Mouse (Mus musculus) kidney, embryonic 14.5 days (tissue): ENCODE data around the gene Tmem236. TPM values are rescaled to one million over a fixed set of nuclear protein-coding genes. Genes with fewer than 3 reads are reported as not detected.

ENCODE experiments used
- ATAC-seq: fragments of 200-750 bp; cut with Nextera tagmentation; 2 replicates; pipeline ENCODE4 v1.8.0; 2017; ENCODE audit warnings: moderate number of reproducible peaks, mild to moderate bottlenecking, moderate TSS enrichment, moderate library complexity; ENCODE audit not compliant: low FRiP score, low TSS enrichment
- H3K27ac ChIP-seq: fragments of 300-500 bp; sonication (generic); 2 replicates; pipeline ENCODE4 v1.5.1; 2014; ENCODE audit warnings: low read depth, mild to moderate bottlenecking, low read length, moderate library complexity, mixed read lengths
- H3K27me3 ChIP-seq: fragments of 300-500 bp; sonication (generic); 2 replicates; pipeline ENCODE4 v1.6.1; 2014; ENCODE audit warnings: mild to moderate bottlenecking, low read length; ENCODE audit not compliant: control insufficient read depth, insufficient read depth
- H3K36me3 ChIP-seq: fragments of 300-500 bp; sonication (generic); 2 replicates; pipeline ENCODE4 v1.6.1; 2014; ENCODE audit warnings: low read length, mixed read lengths; ENCODE audit not compliant: control insufficient read depth, insufficient read depth
- H3K4me1 ChIP-seq: fragments of 300-500 bp; sonication (generic); 2 replicates; pipeline ENCODE4 v1.6.1; 2014; ENCODE audit warnings: low read length, mixed read lengths; ENCODE audit not compliant: control insufficient read depth, insufficient read depth
- H3K4me2 ChIP-seq: fragments of 300-500 bp; sonication (generic); replicated peaks from 2 replicates; pipeline ENCODE4 v1.6.1; 2014; ENCODE audit warnings: low read depth, mild to moderate bottlenecking, low read length
- H3K4me3 ChIP-seq: fragments of 300-500 bp; sonication (generic); 2 replicates; pipeline ENCODE4 v1.5.1; 2014; ENCODE audit warnings: mild to moderate bottlenecking, low read length
- H3K9ac ChIP-seq: fragments of 300-500 bp; sonication (generic); 2 replicates; pipeline ENCODE4 v1.6.1; 2014; ENCODE audit warnings: low read depth, mild to moderate bottlenecking, low read length, moderate library complexity
- H3K9me3 ChIP-seq: fragments of 300-500 bp; sonication (generic); 2 replicates; pipeline ENCODE4 v1.6.1; 2016; ENCODE audit warnings: low read length; ENCODE audit not compliant: control insufficient read depth
- WGBS: fragments of 180-500 bp; shearing (Covaris S2); extraction: QIAGEN DNeasy Blood & Tissue Kit; methylation state at CpG from one replicate; pipeline ENCODE4 v1.1.7; 2014; 5-methylcytosine and 5-hydroxymethylcytosine counted together
- polyA plus RNA-seq: library from polyadenylated mRNA; unstranded; fragments of >200 nt; fragmentation: Nextera tagmentation; extraction: Ambion mirVana; gene quantifications from 2 replicates; pipeline ENCODE4 v1.2.1, GENCODE M21; 2014

Tmem236 gene
- polyA plus RNA-seq, 1 experiment from 2014 or later, result 0.11 TPM

- ATAC-seq, result no peak
- H3K27ac ChIP-seq, result no peak overlapping the region
- no peak overlapping the region for H3K4me3 ChIP-seq
- H3K4me1 ChIP-seq, result no peaks in the 10 kb centered on the region
- no peak overlapping the region for H3K9ac ChIP-seq
- H3K27me3 ChIP-seq, result no peaks in the 10 kb centered on the region
- no peak overlapping the region for H3K4me2 ChIP-seq
- 92% methylated on average over 14 of the region's 14 CpGs for WGBS
- H3K9me3 ChIP-seq, result no peaks in the 10 kb centered on the region
- H3K36me3 ChIP-seq, result no peaks in the 10 kb centered on the region
Observed at GRCm38 (mm10) chr2:14229979-14230378, 55.7 kb downstream of the Tmem236 start.

- WGBS, result 74% methylated on average over 1 of the region's 1 CpGs
- no peak for ATAC-seq
Observed at GRCm38 (mm10) chr2:14232897-14233296, 58.6 kb downstream of the Tmem236 start.

GRCm38 (mm10) chr2:14233983-14234382, 59.7 kb downstream of the Tmem236 start:
- no peak overlapping the region for H3K27ac ChIP-seq
- H3K9ac ChIP-seq, result no peak overlapping the region
- ATAC-seq, result no peak
- no peaks in the 10 kb centered on the region for H3K9me3 ChIP-seq
- H3K4me3 ChIP-seq, result no peak overlapping the region
- no peaks in the 10 kb centered on the region for H3K36me3 ChIP-seq
- WGBS, result 60% methylated on average over 2 of the region's 2 CpGs
- no peaks in the 10 kb centered on the region for H3K27me3 ChIP-seq
- no peaks in the 10 kb centered on the region for H3K4me1 ChIP-seq
- no peak overlapping the region for H3K4me2 ChIP-seq

More at GRCm38 (mm10) chr2:14232897-14233296, 58.6 kb downstream of the Tmem236 start:
- Histone ChIP-seq H3K9me3 (no peaks in the 10 kb centered on the region), H3K4me1 (no peaks in the 10 kb centered on the region), H3K4me2 (no peak overlapping the region), H3K27ac (no peak overlapping the region), H3K4me3 (no peak overlapping the region), H3K9ac (no peak overlapping the region), H3K36me3 (no peaks in the 10 kb centered on the region), H3K27me3 (no peaks in the 10 kb centered on the region)

- Histone ChIP-seq H3K27ac (no peak overlapping the region), H3K4me1 (no peaks in the 10 kb centered on the region), H3K9me3 (no peaks in the 10 kb centered on the region), H3K4me3 (no peak overlapping the region), H3K4me2 (no peak overlapping the region), H3K27me3 (no peaks in the 10 kb centered on the region), H3K36me3 (no peaks in the 10 kb centered on the region), H3K9ac (no peak overlapping the region)
- WGBS, result 88% methylated on average over 5 of the region's 5 CpGs
- no peak for ATAC-seq
Observed at GRCm38 (mm10) chr2:14235319-14235718, 61.0 kb downstream of the Tmem236 start.

GRCm38 (mm10) chr2:14236920-14237319, 62.6 kb downstream of the Tmem236 start:
- Histone ChIP-seq H3K4me1 (no peaks in the 10 kb centered on the region), H3K4me3 (no peak overlapping the region), H3K27ac (no peak overlapping the region), H3K27me3 (no peaks in the 10 kb centered on the region), H3K9ac (no peak overlapping the region), H3K9me3 (no peaks in the 10 kb centered on the region), H3K4me2 (no peak overlapping the region), H3K36me3 (no peaks in the 10 kb centered on the region)
- whole genome bisulfite sequencing, result 86% methylated on average over 4 of the region's 4 CpGs
- ATAC-seq, result no peak

- no peaks in the 10 kb centered on the region for H3K36me3 ChIP-seq
- H3K27ac ChIP-seq, result no peak overlapping the region
- WGBS, result 31% methylated on average over 4 of the region's 4 CpGs
- H3K4me1 ChIP-seq, result no peaks in the 10 kb centered on the region
- H3K9ac ChIP-seq, result no peak overlapping the region
- H3K4me2 ChIP-seq, result no peak overlapping the region
- no peak overlapping the region for H3K4me3 ChIP-seq
- no peak for ATAC-seq
- H3K27me3 ChIP-seq, result no peaks in the 10 kb centered on the region
- no peaks in the 10 kb centered on the region for H3K9me3 ChIP-seq
Observed at GRCm38 (mm10) chr2:14237723-14238122, 63.4 kb downstream of the Tmem236 start.

GRCm38 (mm10) chr2:14239151-14239550, 64.8 kb downstream of the Tmem236 start:
- ATAC-seq, result no peak
- no peaks in the 10 kb centered on the region for H3K27me3 ChIP-seq
- no peak overlapping the region for H3K4me2 ChIP-seq
- no peaks in the 10 kb centered on the region for H3K36me3 ChIP-seq
- H3K27ac ChIP-seq, result no peak overlapping the region
- H3K4me3 ChIP-seq, result no peak overlapping the region
- H3K9me3 ChIP-seq, result no peaks in the 10 kb centered on the region
- no peak overlapping the region for H3K9ac ChIP-seq
- 68% methylated on average over 5 of the region's 5 CpGs for WGBS
- no peaks in the 10 kb centered on the region for H3K4me1 ChIP-seq

- WGBS, result 95% methylated on average over 5 of the region's 5 CpGs
- Histone ChIP-seq H3K4me1 (no peaks in the 10 kb centered on the region), H3K27me3 (no peaks in the 10 kb centered on the region), H3K27ac (no peak overlapping the region), H3K4me2 (no peak overlapping the region), H3K4me3 (no peak overlapping the region), H3K9me3 (no peaks in the 10 kb centered on the region), H3K36me3 (no peaks in the 10 kb centered on the region), H3K9ac (no peak overlapping the region)
- ATAC-seq, result no peak
Observed at GRCm38 (mm10) chr2:14244157-14244556, 69.8 kb downstream of the Tmem236 start.

GRCm38 (mm10) chr2:14244668-14245067, 70.3 kb downstream of the Tmem236 start:
- H3K4me1 ChIP-seq, result no peaks in the 10 kb centered on the region
- H3K36me3 ChIP-seq, result no peaks in the 10 kb centered on the region
- H3K9me3 ChIP-seq, result no peaks in the 10 kb centered on the region
- H3K4me2 ChIP-seq, result no peak overlapping the region
- WGBS, result 82% methylated on average over 2 of the region's 2 CpGs
- no peak overlapping the region for H3K4me3 ChIP-seq
- no peaks in the 10 kb centered on the region for H3K27me3 ChIP-seq
- ATAC-seq, result no peak
- no peak overlapping the region for H3K9ac ChIP-seq
- no peak overlapping the region for H3K27ac ChIP-seq
